Comparison of ENCODE assay signal across 22 mouse cellular contexts in genomic region chr7:132654412-132654811, GRCm38 (mm10). TPM values are rescaled to one million over a fixed set of nuclear protein-coding genes. Genes with fewer than 3 reads are reported as not detected.
DNase-seq lines count a peak whose midpoint lies in the region; ATAC-seq lines count a peak whose summit lies in the region.
"Had no signal": no experiment of that assay in that cellular context is flagged by ENCODE, and none has a peak within 500 bp of the region (broad histone marks: within the 10 kb centered on the region; RNA-seq: fewer than 3 reads in every experiment).

No protein-coding gene starts in this region.

- WGBS in heart, embryonic 10.5 days = 49% methylated on average over 3 of the region's 3 CpGs
- 71% methylated on average over 3 of the region's 3 CpGs for WGBS in heart, embryonic 15.5 days
- 84% methylated on average over 3 of the region's 3 CpGs for WGBS in limb, embryonic 10.5 days

- H3K4me3 ChIP-seq in heart, embryonic 10.5 days = no peak overlapping the region
- no peak overlapping the region for H3K4me3 ChIP-seq in heart, embryonic 15.5 days
- no peak overlapping the region for H3K4me3 ChIP-seq in limb, embryonic 10.5 days
- H3K4me3 ChIP-seq: embryonic facial prominence, embryonic 15.5 days; erythroblast, embryonic 14.5 days; forebrain, embryonic 10.5 days; hindbrain, embryonic 13.5 days had no signal

- DNase-seq in heart, embryonic 10.5 days (ENCODE audit: low spot score) = no peak
- no peak for DNase-seq in heart, adult 8-10 months (ENCODE audit: low spot score)
- no peak for DNase-seq in heart, postnatal 10 days
- no peak for DNase-seq in limb, embryonic 10.5 days (ENCODE audit: low spot score)
- no peak for DNase-seq in frontal cortex, postnatal 14 days (ENCODE audit: low spot score in 2 of 2)
- DNase-seq: adrenal gland, adult 2 months; adrenal gland, postnatal 25 days; cerebellum, adult 2 months; cerebellum, postnatal 10 days; embryo, embryonic 11 days; kidney, adult 11 months; kidney, adult 9 months had no signal

- peaks cover 50% of the 10 kb centered on the region for H3K4me1 ChIP-seq in heart, embryonic 10.5 days
- H3K4me1 ChIP-seq in heart, embryonic 15.5 days (replicated peaks) = peaks cover 38% of the 10 kb centered on the region
- peaks cover 48% of the 10 kb centered on the region for H3K4me1 ChIP-seq in limb, embryonic 10.5 days

- no peak overlapping the region for H3K4me2 ChIP-seq in heart, embryonic 15.5 days
- H3K4me2 ChIP-seq: embryonic facial prominence, embryonic 15.5 days; hindbrain, embryonic 13.5 days had no signal

- intact Hi-C loops in heart, postnatal 10 days (cut with DNase I) = no loop called here

- no peaks in the 10 kb centered on the region for H3K27me3 ChIP-seq in heart, embryonic 10.5 days (ENCODE audit: insufficient read depth, poor library complexity, severe bottlenecking)
- no peaks in the 10 kb centered on the region for H3K27me3 ChIP-seq in heart, embryonic 15.5 days
- H3K27me3 ChIP-seq in limb, embryonic 10.5 days (ENCODE audit: low read depth, poor library complexity, severe bottlenecking) = no peaks in the 10 kb centered on the region
- H3K27me3 ChIP-seq: embryonic facial prominence, embryonic 15.5 days had no signal

- H3K9me3 ChIP-seq in heart, embryonic 10.5 days = no peaks in the 10 kb centered on the region
- no peaks in the 10 kb centered on the region for H3K9me3 ChIP-seq in heart, embryonic 15.5 days (replicated peaks)
- H3K9me3 ChIP-seq in limb, embryonic 10.5 days (replicated peaks) = no peaks in the 10 kb centered on the region
- H3K9me3 ChIP-seq: embryonic facial prominence, embryonic 15.5 days; forebrain, embryonic 10.5 days; hindbrain, embryonic 13.5 days had no signal

- ATAC-seq in heart, embryonic 15.5 days (replicated peaks; ENCODE audit: insufficient number of reproducible peaks, insufficient read depth, low FRiP score, low read depth) = no peak
- ATAC-seq: forebrain, embryonic 14.5 days; hindbrain, postnatal 0 days had no signal

- H3K27ac ChIP-seq in heart, embryonic 10.5 days = peak overlapping the region; percentile 77; the same call in 1 of the 2 replicates
- peak overlapping the region; percentile 29; the same call in 1 of the 2 replicates for H3K27ac ChIP-seq in heart, embryonic 15.5 days
- 0 out of 2 replicates have a peak overlapping the region, but pooled peaks have one; percentile 1 for H3K27ac ChIP-seq in limb, embryonic 10.5 days
- H3K27ac ChIP-seq: embryonic facial prominence, embryonic 15.5 days; forebrain, embryonic 10.5 days; hindbrain, embryonic 13.5 days; hindbrain, postnatal 0 days had no signal

- 0 out of 2 replicates have a peak overlapping the region, but pooled peaks have one; percentile 30 for H3K9ac ChIP-seq in heart, embryonic 15.5 days
- H3K9ac ChIP-seq: embryonic facial prominence, embryonic 15.5 days; hindbrain, embryonic 13.5 days had no signal

- no peaks in the 10 kb centered on the region for H3K36me3 ChIP-seq in heart, embryonic 10.5 days
- no peaks in the 10 kb centered on the region for H3K36me3 ChIP-seq in heart, embryonic 15.5 days
- H3K36me3 ChIP-seq in limb, embryonic 10.5 days = no peaks in the 10 kb centered on the region
- H3K36me3 ChIP-seq: embryonic facial prominence, embryonic 15.5 days; forebrain, embryonic 10.5 days; hindbrain, embryonic 13.5 days had no signal

RNA-seq across cellular contexts. Expression of gene Lhpp, which starts 44.0 kb away (rescaled TPM):
- 17.4 and 19.3 TPM in 2 replicates for polyA plus RNA-seq in heart, embryonic 10.5 days (2016; fragmentation: Nextera tagmentation; extraction: Ambion mirVana)
- total RNA-seq in heart, adult 8-10 months (2022) = 10 to 100 TPM; 14.4 to 18.0 (median 16.6) TPM
- polyA plus RNA-seq in heart, embryonic 15.5 days (2015; fragmentation: Nextera tagmentation; extraction: Ambion mirVana) = 21.3 and 22.6 TPM in 2 replicates
- total RNA-seq in heart, postnatal 10 days (2021) = 10 to 100 TPM; 18.0 to 18.4 TPM
- polyA plus RNA-seq in limb, embryonic 10.5 days (2016; fragmentation: Nextera tagmentation; extraction: Ambion mirVana) = 20.1 and 28.0 TPM in 2 replicates

RNA-seq across cellular contexts. Expression of gene Nkx1-2, which starts 55.0 kb away (rescaled TPM):
- polyA plus RNA-seq in heart, embryonic 10.5 days (2016; fragmentation: Nextera tagmentation; extraction: Ambion mirVana) = not detected in 2 replicates
- total RNA-seq in heart, adult 8-10 months (2022) = not detected
- polyA plus RNA-seq in heart, embryonic 15.5 days (2015; fragmentation: Nextera tagmentation; extraction: Ambion mirVana) = not detected in 2 replicates
- not detected for total RNA-seq in heart, postnatal 10 days (2021)
- polyA plus RNA-seq in limb, embryonic 10.5 days (2016; fragmentation: Nextera tagmentation; extraction: Ambion mirVana) = 0.09 TPM in 1 of 2 replicates, not detected in the other
- total RNA-seq: adrenal gland, adult 2 months; adrenal gland, postnatal 25 days; hematopoietic stem cell, adult 5-6 weeks; hindbrain, postnatal 0 days had no signal
- polyA plus RNA-seq: adrenal gland, adult 2 months; cerebellum, adult 2 months; embryonic facial prominence, embryonic 11.5 days; embryonic facial prominence, embryonic 15.5 days; erythroblast, embryonic 14.5 days; forebrain, embryonic 14.5 days; heart, postnatal 0 days had no signal

Comparison
In these comparisons a context has a peak if more than half of its experiments do, and no peak if none do; other contexts are left out.
1. H3K27ac ChIP-seq: peak in every context shown above with its lines; median percentile 77 in heart, embryonic 10.5 days; 29 in heart, embryonic 15.5 days; 1 in limb, embryonic 10.5 days.